Mouse (Mus musculus): ENCODE measurements around the gene Srd5a3. TPM values are rescaled to one million over a fixed set of nuclear protein-coding genes. Genes with fewer than 3 reads are reported as not detected.

Srd5a3 gene
- polyA plus RNA-seq, 1 experiment, result 149 TPM

DNA sequence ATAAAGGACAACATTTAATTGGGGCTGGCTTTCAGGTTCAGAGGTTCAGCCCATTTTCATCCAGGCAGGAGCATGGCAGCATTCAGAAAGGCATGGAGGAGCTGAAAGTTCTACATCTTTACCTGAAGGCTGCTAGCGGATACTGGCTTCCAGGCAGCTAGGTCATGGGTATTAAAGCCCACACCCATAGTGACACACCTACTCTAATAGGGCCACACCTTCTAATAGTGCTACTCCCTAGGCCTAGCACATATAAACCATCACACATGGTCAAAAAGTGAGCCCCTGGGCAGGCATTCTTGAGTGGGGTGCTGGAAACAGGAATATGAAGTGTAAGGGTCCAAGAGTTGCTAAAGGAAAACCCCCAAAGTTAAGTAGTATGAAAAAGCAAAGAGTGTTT lies 2.5 kb upstream of the Srd5a3 start:
- H3K27me3 ChIP-seq (ENCODE audit: control insufficient read depth, insufficient read depth, low read length), result no peaks in the 10 kb centered on the region
- 95% methylated on average over 1 of the region's 1 CpGs for WGBS
- H3K4me3 ChIP-seq (ENCODE audit: extremely low read depth, insufficient read depth, insufficient read length), result no peak overlapping the region
- TF ChIP-seq POLR2A (IDR thresholded peaks at IDR 0.05; ENCODE audit: low read depth, low read length) (no peak), CTCF (IDR thresholded peaks at IDR 0.05; ENCODE audit: extremely low read depth, insufficient read depth, insufficient read length, insufficient replicate concordance) (no peak)
- peaks cover 3% of the 10 kb centered on the region; the same call in 1 of the 2 replicates for H3K4me1 ChIP-seq (ENCODE audit: control insufficient read depth, insufficient read depth, insufficient read length)
- H3K27ac ChIP-seq (ENCODE audit: insufficient read depth, low read length), result no peak overlapping the region
- H3K36me3 ChIP-seq (ENCODE audit: control insufficient read depth, insufficient read depth, low read length), result no peaks in the 10 kb centered on the region
- DNase-seq (ENCODE audit: low read depth in 1 of 2, low spot score in 2 of 2), result no peak

DNA sequence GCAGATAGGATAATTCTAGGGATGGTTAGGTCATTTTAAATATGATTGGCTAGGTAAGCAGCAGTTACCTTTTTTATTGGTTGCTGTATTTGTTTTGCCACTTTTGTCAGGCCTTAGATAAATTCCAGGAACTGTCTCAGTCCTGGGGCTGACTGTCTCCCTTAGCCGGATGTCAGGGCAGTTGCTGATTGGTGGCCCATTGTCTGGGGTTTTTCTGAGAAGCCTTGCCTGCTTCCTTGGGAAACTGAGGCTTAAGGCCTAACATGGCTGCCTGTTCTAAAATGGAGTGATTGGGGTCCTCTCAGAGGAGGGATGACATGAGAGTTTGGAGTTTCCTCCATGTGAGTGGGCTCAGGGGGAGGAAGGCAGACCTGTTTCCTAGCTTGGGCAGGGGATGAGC lies 2.0 kb upstream of the Srd5a3 start:
- no peak overlapping the region for H3K4me3 ChIP-seq (ENCODE audit: extremely low read depth, insufficient read depth, insufficient read length)
- H3K27ac ChIP-seq (ENCODE audit: insufficient read depth, low read length), result no peak overlapping the region
- peaks cover 3% of the 10 kb centered on the region; the same call in 1 of the 2 replicates for H3K4me1 ChIP-seq (ENCODE audit: control insufficient read depth, insufficient read depth, insufficient read length)
- H3K36me3 ChIP-seq (ENCODE audit: control insufficient read depth, insufficient read depth, low read length), result no peaks in the 10 kb centered on the region
- H3K27me3 ChIP-seq (ENCODE audit: control insufficient read depth, insufficient read depth, low read length), result no peaks in the 10 kb centered on the region
- no peak for DNase-seq (ENCODE audit: low read depth in 1 of 2, low spot score in 2 of 2)
- TF ChIP-seq CTCF (IDR thresholded peaks at IDR 0.05; ENCODE audit: extremely low read depth, insufficient read depth, insufficient read length, insufficient replicate concordance) (no peak), POLR2A (IDR thresholded peaks at IDR 0.05; ENCODE audit: low read depth, low read length) (no peak)
- 81% methylated on average over 1 of the region's 1 CpGs for WGBS

DNA sequence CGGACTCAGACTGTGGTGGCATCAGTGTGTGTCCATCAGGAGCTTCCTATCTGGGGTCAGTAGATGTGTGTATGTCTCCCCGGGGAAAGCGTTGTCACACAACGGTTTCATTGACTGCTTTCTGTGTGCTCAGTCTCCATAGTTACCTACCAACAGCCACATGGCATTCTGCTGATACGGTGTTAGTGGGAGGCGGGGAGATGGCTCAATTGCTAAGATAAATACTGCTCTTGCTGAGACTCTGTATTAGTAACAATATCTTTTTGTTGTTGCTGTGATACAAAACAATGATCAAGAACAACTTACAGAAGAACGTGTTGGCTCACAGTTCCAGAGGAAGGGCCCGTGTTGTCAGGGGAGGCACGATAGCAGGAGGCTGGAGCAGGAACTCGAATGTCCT lies 1.6 kb upstream of the Srd5a3 start:
- H3K27ac ChIP-seq (ENCODE audit: insufficient read depth, low read length), result no peak overlapping the region
- no peaks in the 10 kb centered on the region for H3K27me3 ChIP-seq (ENCODE audit: control insufficient read depth, insufficient read depth, low read length)
- TF ChIP-seq CTCF (IDR thresholded peaks at IDR 0.05; ENCODE audit: extremely low read depth, insufficient read depth, insufficient read length, insufficient replicate concordance) (no peak), POLR2A (IDR thresholded peaks at IDR 0.05; ENCODE audit: low read depth, low read length) (no peak)
- no peak overlapping the region for H3K4me3 ChIP-seq (ENCODE audit: extremely low read depth, insufficient read depth, insufficient read length)
- peaks cover 3% of the 10 kb centered on the region; the same call in 1 of the 2 replicates for H3K4me1 ChIP-seq (ENCODE audit: control insufficient read depth, insufficient read depth, insufficient read length)
- no peak for DNase-seq (ENCODE audit: low read depth in 1 of 2, low spot score in 2 of 2)
- 89% methylated on average over 10 of the region's 10 CpGs for WGBS
- H3K36me3 ChIP-seq (ENCODE audit: control insufficient read depth, insufficient read depth, low read length), result no peaks in the 10 kb centered on the region

DNA sequence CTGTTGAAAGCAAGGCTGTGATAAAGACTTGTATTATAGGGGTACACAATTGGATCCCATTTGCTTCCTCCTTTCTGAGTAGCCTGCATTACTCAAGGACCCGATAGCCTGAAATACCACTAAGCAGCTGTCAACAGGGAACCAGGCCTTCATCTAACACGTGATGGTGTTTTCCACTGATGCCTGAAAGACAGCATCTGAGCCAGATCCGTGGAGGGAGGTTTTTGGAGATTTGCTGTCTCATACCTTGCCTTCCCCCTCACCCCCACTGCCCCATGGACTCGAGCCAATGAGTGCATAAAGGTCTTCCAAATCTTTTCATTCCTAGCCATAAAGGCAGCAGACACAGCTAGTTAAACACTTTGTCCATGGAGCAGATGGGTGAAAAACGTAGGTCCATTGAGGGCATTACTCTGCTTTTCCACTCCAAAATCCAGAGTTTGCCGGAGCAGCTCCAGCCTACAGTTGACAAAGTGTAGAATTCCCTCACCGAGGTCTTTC lies 850 bp upstream of the Srd5a3 start:
- Histone ChIP-seq H3K4me3 (ENCODE audit: extremely low read depth, insufficient read depth, insufficient read length) (no peak overlapping the region), H3K36me3 (ENCODE audit: control insufficient read depth, insufficient read depth, low read length) (no peaks in the 10 kb centered on the region), H3K4me1 (ENCODE audit: control insufficient read depth, insufficient read depth, insufficient read length) (peaks cover 3% of the 10 kb centered on the region; the same call in 1 of the 2 replicates), H3K27me3 (ENCODE audit: control insufficient read depth, insufficient read depth, low read length) (no peaks in the 10 kb centered on the region), H3K27ac (ENCODE audit: insufficient read depth, low read length) (0 out of 2 replicates have a peak overlapping the region, but pooled peaks have one; percentile 42)
- WGBS, result 55% methylated on average over 7 of the region's 7 CpGs
- DNase-seq (ENCODE audit: low read depth in 1 of 2, low spot score in 2 of 2), result no peak
- TF ChIP-seq CTCF (IDR thresholded peaks at IDR 0.05; ENCODE audit: extremely low read depth, insufficient read depth, insufficient read length, insufficient replicate concordance), result no peak
- TF ChIP-seq POLR2A (IDR thresholded peaks at IDR 0.05; ENCODE audit: low read depth, low read length), result no peak

DNA sequence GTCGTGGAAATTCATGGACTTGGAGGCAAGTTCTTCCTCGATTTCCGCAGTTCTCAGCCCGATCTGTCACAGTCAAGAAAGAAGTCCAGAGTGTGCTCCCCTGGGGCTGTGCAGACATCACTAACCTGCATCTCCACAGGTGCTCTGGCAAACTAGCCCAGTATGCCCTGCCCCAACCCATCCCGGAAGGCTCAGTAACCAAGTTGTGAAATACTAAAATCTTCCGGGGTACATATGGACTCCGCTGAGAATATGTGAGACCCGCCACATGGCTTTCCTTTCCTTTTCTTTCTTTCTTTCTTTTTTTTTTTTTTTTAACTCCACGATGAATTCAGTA lies 627 bp downstream of the Srd5a3 start:
- no peaks in the 10 kb centered on the region for H3K27me3 ChIP-seq (ENCODE audit: control insufficient read depth, insufficient read depth, low read length)
- H3K4me3 ChIP-seq (ENCODE audit: extremely low read depth, insufficient read depth, insufficient read length), result peak overlapping the region; percentile 83
- WGBS, result 3% methylated on average over 9 of the region's 9 CpGs
- peaks cover 3% of the 10 kb centered on the region; the same call in 1 of the 2 replicates for H3K4me1 ChIP-seq (ENCODE audit: control insufficient read depth, insufficient read depth, insufficient read length)
- peak overlapping the region; percentile 97 for H3K27ac ChIP-seq (ENCODE audit: insufficient read depth, low read length)
- TF ChIP-seq CTCF (IDR thresholded peaks at IDR 0.05; ENCODE audit: extremely low read depth, insufficient read depth, insufficient read length, insufficient replicate concordance), result no peak
- TF ChIP-seq POLR2A (IDR thresholded peaks at IDR 0.05; ENCODE audit: low read depth, low read length), result no peak
- DNase-seq (ENCODE audit: low read depth in 1 of 2, low spot score in 2 of 2), result no peak
- H3K36me3 ChIP-seq (ENCODE audit: control insufficient read depth, insufficient read depth, low read length), result no peaks in the 10 kb centered on the region

DNA sequence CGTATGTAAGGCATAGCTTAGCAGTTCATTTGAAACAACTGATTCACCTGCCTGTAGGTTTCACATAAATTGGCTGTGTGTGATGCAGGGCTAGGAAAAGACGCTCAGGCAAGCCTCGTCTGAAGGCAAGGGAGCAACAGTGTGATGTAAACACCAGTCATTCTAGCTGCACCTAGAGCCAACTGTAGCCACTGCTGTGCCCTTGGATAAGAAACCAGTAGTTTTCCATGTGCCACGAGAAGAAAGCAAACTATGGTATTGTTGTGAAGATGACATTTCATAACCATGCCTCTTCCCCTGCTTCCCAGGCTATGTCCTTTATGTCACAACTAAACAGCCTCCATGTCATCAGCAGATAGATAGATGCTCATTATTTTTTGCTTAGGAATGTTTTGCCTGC lies 3.3 kb downstream of the Srd5a3 start:
- Histone ChIP-seq H3K4me1 (ENCODE audit: control insufficient read depth, insufficient read depth, insufficient read length) (peaks cover 3% of the 10 kb centered on the region; the same call in 1 of the 2 replicates), H3K27me3 (ENCODE audit: control insufficient read depth, insufficient read depth, low read length) (no peaks in the 10 kb centered on the region), H3K4me3 (ENCODE audit: extremely low read depth, insufficient read depth, insufficient read length) (no peak overlapping the region), H3K27ac (ENCODE audit: insufficient read depth, low read length) (no peak overlapping the region), H3K36me3 (ENCODE audit: control insufficient read depth, insufficient read depth, low read length) (no peaks in the 10 kb centered on the region)
- 87% methylated on average over 4 of the region's 4 CpGs for WGBS
- DNase-seq (ENCODE audit: low read depth in 1 of 2, low spot score in 2 of 2), result no peak
- TF ChIP-seq POLR2A (IDR thresholded peaks at IDR 0.05; ENCODE audit: low read depth, low read length), result no peak

DNA sequence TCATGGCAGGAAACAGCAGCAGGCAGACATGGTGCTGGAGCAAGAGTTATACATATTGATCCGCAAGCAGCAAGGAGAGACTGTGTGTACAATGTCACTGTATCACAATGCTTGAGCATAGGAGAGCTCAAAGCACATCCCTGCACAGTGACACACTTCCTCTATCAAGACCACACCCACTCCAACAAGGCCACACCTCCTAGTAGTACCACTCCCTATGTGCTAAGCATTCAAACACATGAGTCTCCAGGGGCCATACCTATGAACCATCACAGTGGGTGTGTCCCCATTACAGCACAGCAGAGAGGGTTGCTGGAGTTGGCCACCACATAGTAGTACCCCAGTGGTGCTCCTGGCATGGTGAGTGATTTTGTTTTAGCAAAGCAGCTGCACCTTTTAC lies 6.3 kb downstream of the Srd5a3 start:
- Histone ChIP-seq H3K4me3 (ENCODE audit: extremely low read depth, insufficient read depth, insufficient read length) (no peak overlapping the region), H3K27ac (ENCODE audit: insufficient read depth, low read length) (no peak overlapping the region), H3K36me3 (ENCODE audit: control insufficient read depth, insufficient read depth, low read length) (peaks cover 2% of the 10 kb centered on the region; the same call in 1 of the 2 replicates), H3K27me3 (ENCODE audit: control insufficient read depth, insufficient read depth, low read length) (no peaks in the 10 kb centered on the region), H3K4me1 (ENCODE audit: control insufficient read depth, insufficient read depth, insufficient read length) (no peaks in the 10 kb centered on the region)
- WGBS, result 100% methylated on average over 1 of the region's 1 CpGs
- no peak for DNase-seq (ENCODE audit: low read depth in 1 of 2, low spot score in 2 of 2)
- no peak for TF ChIP-seq CTCF (IDR thresholded peaks at IDR 0.05; ENCODE audit: extremely low read depth, insufficient read depth, insufficient read length, insufficient replicate concordance)
- TF ChIP-seq POLR2A (IDR thresholded peaks at IDR 0.05; ENCODE audit: low read depth, low read length), result no peak
